ENCODE assay signal across 13 mouse cellular contexts in genomic region chr7:100817442-100817760, GRCm38 (mm10). TPM values are rescaled to one million over a fixed set of nuclear protein-coding genes. Genes with fewer than 3 reads are reported as not detected.
DNase-seq lines count a peak whose midpoint lies in the region; ATAC-seq and TF ChIP-seq lines count a peak whose summit lies in the region.
"Had no signal": no experiment of that assay in that cellular context is flagged by ENCODE, and none has a peak within 500 bp of the region (broad histone marks: within the 10 kb centered on the region; RNA-seq: fewer than 3 reads in every experiment).

No protein-coding gene starts in this region.

- H3K9ac ChIP-seq in forebrain, postnatal 0 days = no peak overlapping the region
- no peak overlapping the region for H3K9ac ChIP-seq in forebrain, embryonic 13.5 days
- 0 out of 2 replicates have a peak overlapping the region, but pooled peaks have one; percentile 21 for H3K9ac ChIP-seq in heart, postnatal 0 days (replicated peaks; ENCODE audit: low read depth, low read length)
- no peak overlapping the region for H3K9ac ChIP-seq in midbrain, embryonic 15.5 days
- H3K9ac ChIP-seq in midbrain, embryonic 14.5 days (replicated peaks; ENCODE audit: low read length) = no peak overlapping the region
- H3K9ac ChIP-seq: limb, embryonic 15.5 days had no signal

- peak overlapping the region; percentile 78 for H3K27ac ChIP-seq in forebrain, postnatal 0 days (ENCODE audit: low read depth, low read length)
- no peak overlapping the region for H3K27ac ChIP-seq in forebrain, embryonic 13.5 days
- H3K27ac ChIP-seq in heart, postnatal 0 days (ENCODE audit: low read depth) = no peak overlapping the region
- peak overlapping the region; percentile 45 for H3K27ac ChIP-seq in midbrain, embryonic 15.5 days
- no peak overlapping the region for H3K27ac ChIP-seq in midbrain, embryonic 14.5 days (replicated peaks; ENCODE audit: low read depth, low read length)
- H3K27ac ChIP-seq: limb, embryonic 15.5 days had no signal

- 80% methylated on average over 2 of the region's 2 CpGs for WGBS in forebrain, postnatal 0 days
- 95% methylated on average over 2 of the region's 2 CpGs for WGBS in forebrain, embryonic 13.5 days
- 49% methylated on average over 2 of the region's 2 CpGs for WGBS in heart, postnatal 0 days
- 87% methylated on average over 2 of the region's 2 CpGs for WGBS in midbrain, embryonic 15.5 days
- 94% methylated on average over 2 of the region's 2 CpGs for WGBS in midbrain, embryonic 14.5 days

- no peak for ATAC-seq in forebrain, postnatal 0 days
- ATAC-seq in forebrain, embryonic 13.5 days = no peak
- no peak for ATAC-seq in heart, postnatal 0 days (ENCODE audit: insufficient read depth, low read depth)
- no peak for ATAC-seq in midbrain, embryonic 15.5 days (replicated peaks)
- ATAC-seq in midbrain, embryonic 14.5 days (ENCODE audit: low FRiP score, low TSS enrichment) = no peak
- ATAC-seq: lung, postnatal 0 days had no signal

- no peaks in the 10 kb centered on the region for H3K27me3 ChIP-seq in forebrain, postnatal 0 days (ENCODE audit: insufficient read depth, low read length)
- H3K27me3 ChIP-seq in forebrain, embryonic 13.5 days = no peaks in the 10 kb centered on the region
- H3K27me3 ChIP-seq in heart, postnatal 0 days (ENCODE audit: control insufficient read depth, insufficient read depth, low read length) = no peaks in the 10 kb centered on the region
- no peaks in the 10 kb centered on the region for H3K27me3 ChIP-seq in midbrain, embryonic 15.5 days (replicated peaks)
- H3K27me3 ChIP-seq in midbrain, embryonic 14.5 days (ENCODE audit: control insufficient read depth, insufficient read depth, low read length) = no peaks in the 10 kb centered on the region
- H3K27me3 ChIP-seq: limb, embryonic 15.5 days had no signal

- H3K4me3 ChIP-seq in forebrain, postnatal 0 days (ENCODE audit: low read depth, low read length) = no peak overlapping the region
- H3K4me3 ChIP-seq in forebrain, embryonic 13.5 days = no peak overlapping the region
- no peak overlapping the region for H3K4me3 ChIP-seq in heart, postnatal 0 days (ENCODE audit: low read depth, low read length)
- H3K4me3 ChIP-seq in midbrain, embryonic 15.5 days = no peak overlapping the region
- no peak overlapping the region for H3K4me3 ChIP-seq in midbrain, embryonic 14.5 days (replicated peaks; ENCODE audit: low read depth, low read length)
- H3K4me3 ChIP-seq: limb, embryonic 15.5 days had no signal

- no peak for TF ChIP-seq EP300 in heart, postnatal 0 days (IDR thresholded peaks at IDR 0.05; ENCODE audit: low read depth)

- no peaks in the 10 kb centered on the region for H3K36me3 ChIP-seq in forebrain, postnatal 0 days (ENCODE audit: insufficient read depth)
- 0 out of 2 replicates have a peak, but pooled peaks cover 6% of the 10 kb centered on the region for H3K36me3 ChIP-seq in forebrain, embryonic 13.5 days (ENCODE audit: poor library complexity, severe bottlenecking)
- H3K36me3 ChIP-seq in heart, postnatal 0 days (replicated peaks; ENCODE audit: control insufficient read depth, insufficient read depth, low read length) = no peaks in the 10 kb centered on the region
- no peaks in the 10 kb centered on the region for H3K36me3 ChIP-seq in midbrain, embryonic 15.5 days (replicated peaks)
- H3K36me3 ChIP-seq in midbrain, embryonic 14.5 days (ENCODE audit: control insufficient read depth, insufficient read depth, low read length) = no peaks in the 10 kb centered on the region

- H3K4me2 ChIP-seq in forebrain, postnatal 0 days (ENCODE audit: low read depth) = no peak overlapping the region
- no peak overlapping the region for H3K4me2 ChIP-seq in forebrain, embryonic 13.5 days
- no peak overlapping the region for H3K4me2 ChIP-seq in heart, postnatal 0 days (ENCODE audit: low read depth, low read length)
- no peak overlapping the region for H3K4me2 ChIP-seq in midbrain, embryonic 15.5 days
- H3K4me2 ChIP-seq in midbrain, embryonic 14.5 days (ENCODE audit: low read length) = no peak overlapping the region
- H3K4me2 ChIP-seq: limb, embryonic 15.5 days had no signal

- H3K4me1 ChIP-seq in forebrain, postnatal 0 days (ENCODE audit: insufficient read depth) = peaks cover 16% of the 10 kb centered on the region
- H3K4me1 ChIP-seq in forebrain, embryonic 13.5 days = peaks cover 27% of the 10 kb centered on the region
- peaks cover 21% of the 10 kb centered on the region for H3K4me1 ChIP-seq in heart, postnatal 0 days (ENCODE audit: control insufficient read depth, insufficient read depth)
- H3K4me1 ChIP-seq in midbrain, embryonic 15.5 days = peaks cover 13% of the 10 kb centered on the region
- peaks cover 9% of the 10 kb centered on the region; the same call in 1 of the 2 replicates for H3K4me1 ChIP-seq in midbrain, embryonic 14.5 days (ENCODE audit: control insufficient read depth, insufficient read depth, low read length)
- H3K4me1 ChIP-seq: limb, embryonic 15.5 days had no signal

- H3K9me3 ChIP-seq in forebrain, postnatal 0 days (ENCODE audit: low read length) = no peaks in the 10 kb centered on the region
- H3K9me3 ChIP-seq in forebrain, embryonic 13.5 days (replicated peaks) = no peaks in the 10 kb centered on the region
- no peaks in the 10 kb centered on the region for H3K9me3 ChIP-seq in heart, postnatal 0 days (replicated peaks; ENCODE audit: control insufficient read depth, low read length)
- H3K9me3 ChIP-seq in midbrain, embryonic 15.5 days = no peaks in the 10 kb centered on the region
- H3K9me3 ChIP-seq in midbrain, embryonic 14.5 days (ENCODE audit: control insufficient read depth, low read length) = no peaks in the 10 kb centered on the region
- H3K9me3 ChIP-seq: limb, embryonic 15.5 days had no signal

- TF ChIP-seq CTCF in forebrain, postnatal 0 days (IDR thresholded peaks at IDR 0.05; ENCODE audit: low read depth) = no peak
- no peak for TF ChIP-seq CTCF in heart, postnatal 0 days (IDR thresholded peaks at IDR 0.05; ENCODE audit: low read depth)

- DNase-seq in forebrain, postnatal 0 days = no peak
- no peak for DNase-seq in heart, postnatal 0 days (ENCODE audit: low spot score)
- DNase-seq in heart, adult 8-10 months (ENCODE audit: low spot score) = no peak
- DNase-seq in midbrain, embryonic 14.5 days = no peak
- peak; percentile 41 for DNase-seq in telencephalon, adult 2 months (ENCODE audit: low read depth, low spot score)
- no peak for DNase-seq in cerebellum, adult 18-20 months
- DNase-seq: gastrocnemius, postnatal 14 days; kidney, adult 9 months; kidney, postnatal 36 days had no signal

RNA-seq across cellular contexts. Expression of gene Relt, which starts 45.8 kb away (rescaled TPM):
- 7.5 and 8.3 TPM in 2 replicates for total RNA-seq in forebrain, postnatal 0 days (2014; rRNA removed)
- 4.4 and 5.1 TPM in 2 replicates for polyA plus RNA-seq in forebrain, postnatal 0 days (2015; fragmentation: Nextera tagmentation; extraction: Ambion mirVana)
- 2.4 and 3.1 TPM in 2 replicates for polyA plus RNA-seq in forebrain, embryonic 13.5 days (2015; fragmentation: Nextera tagmentation; extraction: Ambion mirVana)
- 5.1 and 5.9 TPM in 2 replicates for total RNA-seq in heart, postnatal 0 days (2014; rRNA removed; ENCODE audit: low replicate concordance)
- polyA plus RNA-seq in heart, postnatal 0 days (2015; fragmentation: Nextera tagmentation; extraction: Ambion mirVana) = 1.8 and 2.3 TPM in 2 replicates
- total RNA-seq in heart, adult 8-10 months (2022) = 1 to 10 TPM; 3.8 to 4.1 (median 3.9) TPM
- polyA plus RNA-seq in midbrain, embryonic 15.5 days (2015; fragmentation: Nextera tagmentation; extraction: Ambion mirVana) = 4.7 and 5.9 TPM in 2 replicates
- 3.9 and 4.5 TPM in 2 replicates for polyA plus RNA-seq in midbrain, embryonic 14.5 days (2014; fragmentation: Nextera tagmentation; extraction: Ambion mirVana)

Comparison
In these comparisons a context has a peak if more than half of its experiments do, and no peak if none do; other contexts are left out.
1. H3K27ac ChIP-seq: peak in forebrain, postnatal 0 days (single experiment) and midbrain, embryonic 15.5 days (single experiment); none in forebrain, embryonic 13.5 days (single experiment), heart, postnatal 0 days (single experiment) and midbrain, embryonic 14.5 days (single experiment).